Mouse (Mus musculus) heart, adult 2 months (tissue): Measurements from ENCODE around the gene Lrrn4cl.

Source experiments
- EP300 ChIP-seq: fragments of 200-500 bp; IDR thresholded peaks from 2 replicates; pipeline ENCODE4 v1.6.1; 2011; ENCODE audit warnings: low read depth, low read length, control low read depth; ENCODE audit not compliant: insufficient read depth
- POLR2A ChIP-seq: fragments of 200-500 bp; IDR thresholded peaks from 2 replicates; pipeline ENCODE4 v1.6.1; 2011; ENCODE audit warnings: mild to moderate bottlenecking, low read depth, low read length, control low read depth; ENCODE audit not compliant: insufficient read depth

GRCm38 (mm10) chr19:8895397-8895960 is 44.9 kb downstream of the Lrrn4cl start:
- TF ChIP-seq POLR2A (no peak), EP300 (no peak)
